Mouse (Mus musculus) lung, embryonic 14.5 days (tissue): ENCODE results near the gene Tcerg1l. TPM values are rescaled to one million over a fixed set of nuclear protein-coding genes. Genes with fewer than 3 reads are reported as not detected.

Experiments used
- ATAC-seq: fragments of 200-750 bp; cut with Nextera tagmentation; 2 replicates; pipeline ENCODE4 v1.8.0; 2017; ENCODE audit warnings: mild to moderate bottlenecking, moderate TSS enrichment, moderate library complexity; ENCODE audit not compliant: insufficient read depth
- DNase-seq: peaks from one replicate; pipeline ENCODE4 v3.0.0-alpha.2; 2015
- H3K27ac ChIP-seq: fragments of 300-500 bp; sonication (generic); 2 replicates; pipeline ENCODE4 v1.5.1; 2014; ENCODE audit warnings: low read depth, mild to moderate bottlenecking, moderate library complexity
- H3K27me3 ChIP-seq: fragments of 300-500 bp; sonication (generic); 2 replicates; pipeline ENCODE4 v1.6.1; 2014; ENCODE audit warnings: low read length, control low read depth; ENCODE audit not compliant: insufficient read depth
- H3K36me3 ChIP-seq: fragments of 300-500 bp; sonication (generic); 2 replicates; pipeline ENCODE4 v1.6.1; 2014; ENCODE audit warnings: control low read depth; ENCODE audit not compliant: insufficient read depth
- H3K4me1 ChIP-seq: fragments of 300-500 bp; sonication (generic); 2 replicates; pipeline ENCODE4 v1.6.1; 2014; ENCODE audit warnings: antibody characterized with exemption, control low read depth; ENCODE audit not compliant: insufficient read depth
- H3K4me2 ChIP-seq: fragments of 300-500 bp; sonication (generic); 2 replicates; pipeline ENCODE4 v1.6.1; 2014; ENCODE audit warnings: mild to moderate bottlenecking
- H3K4me3 ChIP-seq: fragments of 300-500 bp; sonication (generic); 2 replicates; pipeline ENCODE4 v1.5.1; 2014; ENCODE audit warnings: low read depth, low read length
- H3K9ac ChIP-seq: fragments of 300-500 bp; sonication (generic); 2 replicates; pipeline ENCODE4 v1.6.1; 2014
- H3K9me3 ChIP-seq: fragments of 300-500 bp; sonication (generic); 2 replicates; pipeline ENCODE4 v1.6.1; 2016; ENCODE audit warnings: low read depth, low read length, control low read depth
- CTCF ChIP-seq: IDR thresholded peaks from 2 replicates; pipeline ENCODE4 v1.5.1; 2016; ENCODE audit warnings: antibody characterized with exemption, low read depth
- WGBS: fragments of 180-500 bp; shearing (Covaris S2); extraction: QIAGEN DNeasy Blood & Tissue Kit; methylation state at CpG from one replicate; pipeline ENCODE4 v1.1.7; 2014; 5-methylcytosine and 5-hydroxymethylcytosine counted together
- polyA plus RNA-seq: library from polyadenylated mRNA; unstranded; fragments of >200 nt; fragmentation: Nextera tagmentation; extraction: Ambion mirVana; gene quantifications from 2 replicates; pipeline ENCODE4 v1.2.1, GENCODE M21; 2014

Tcerg1l gene
- polyA plus RNA-seq, 1 experiment from 2014 or later, result 0.88 TPM

DNA sequence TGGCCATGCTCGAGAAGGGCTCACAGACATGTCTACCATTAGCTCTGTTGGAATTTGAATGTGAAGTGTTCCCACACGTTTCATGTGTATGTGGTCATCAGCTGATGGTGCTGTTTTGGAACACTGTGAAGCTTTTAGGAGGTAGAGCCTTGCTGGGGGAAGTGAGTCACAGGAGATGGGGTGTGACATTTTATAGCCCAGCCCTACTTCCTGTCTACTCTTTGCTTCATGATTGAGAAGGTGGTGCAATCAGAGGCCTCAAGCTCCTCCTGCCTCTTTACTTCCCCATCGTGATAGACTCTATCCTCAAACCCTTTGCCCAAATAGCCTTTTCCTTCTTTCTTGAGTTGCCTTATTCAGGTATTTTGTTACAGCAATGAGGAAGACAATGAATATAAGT, 173.3 kb downstream of the Tcerg1l start:
- no peaks in the 10 kb centered on the region for H3K27me3 ChIP-seq
- H3K4me1 ChIP-seq, result no peaks in the 10 kb centered on the region
- no peak overlapping the region for H3K9ac ChIP-seq
- no peak for ATAC-seq
- DNase-seq, result no peak
- H3K27ac ChIP-seq, result no peak overlapping the region
- no peak overlapping the region for H3K4me2 ChIP-seq
- H3K9me3 ChIP-seq, result no peaks in the 10 kb centered on the region
- WGBS, result 74% methylated on average over 3 of the region's 3 CpGs
- TF ChIP-seq CTCF, result no peak
- H3K36me3 ChIP-seq, result no peaks in the 10 kb centered on the region
- no peak overlapping the region for H3K4me3 ChIP-seq

DNA sequence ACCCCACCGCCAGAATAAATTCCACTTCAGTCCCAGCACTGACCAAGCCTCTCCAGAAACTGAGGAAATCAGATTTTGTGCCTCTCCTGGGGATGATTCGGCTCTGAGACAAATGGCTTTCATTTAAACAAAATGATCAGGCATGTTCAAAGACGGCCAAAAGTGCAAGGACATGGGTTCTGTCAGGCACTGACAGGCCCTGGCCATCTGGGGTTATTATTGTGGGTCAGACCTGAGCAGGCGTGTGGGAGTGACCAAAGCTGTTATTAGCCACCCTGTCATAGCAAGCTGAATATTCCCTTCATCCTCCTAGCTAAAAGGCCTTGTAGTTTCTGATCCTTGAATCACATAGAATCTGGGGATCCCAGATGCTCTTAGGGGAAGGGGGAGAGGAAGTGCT, 174.6 kb downstream of the Tcerg1l start:
- no peaks in the 10 kb centered on the region for H3K9me3 ChIP-seq
- DNase-seq (no peak), ATAC-seq (no peak)
- no peak overlapping the region for H3K9ac ChIP-seq
- H3K27me3 ChIP-seq, result no peaks in the 10 kb centered on the region
- H3K36me3 ChIP-seq, result no peaks in the 10 kb centered on the region
- H3K4me3 ChIP-seq, result no peak overlapping the region
- TF ChIP-seq CTCF, result no peak
- WGBS, result 43% methylated on average over 4 of the region's 4 CpGs
- H3K4me1 ChIP-seq, result no peaks in the 10 kb centered on the region
- H3K27ac ChIP-seq, result no peak overlapping the region
- no peak overlapping the region for H3K4me2 ChIP-seq

DNA sequence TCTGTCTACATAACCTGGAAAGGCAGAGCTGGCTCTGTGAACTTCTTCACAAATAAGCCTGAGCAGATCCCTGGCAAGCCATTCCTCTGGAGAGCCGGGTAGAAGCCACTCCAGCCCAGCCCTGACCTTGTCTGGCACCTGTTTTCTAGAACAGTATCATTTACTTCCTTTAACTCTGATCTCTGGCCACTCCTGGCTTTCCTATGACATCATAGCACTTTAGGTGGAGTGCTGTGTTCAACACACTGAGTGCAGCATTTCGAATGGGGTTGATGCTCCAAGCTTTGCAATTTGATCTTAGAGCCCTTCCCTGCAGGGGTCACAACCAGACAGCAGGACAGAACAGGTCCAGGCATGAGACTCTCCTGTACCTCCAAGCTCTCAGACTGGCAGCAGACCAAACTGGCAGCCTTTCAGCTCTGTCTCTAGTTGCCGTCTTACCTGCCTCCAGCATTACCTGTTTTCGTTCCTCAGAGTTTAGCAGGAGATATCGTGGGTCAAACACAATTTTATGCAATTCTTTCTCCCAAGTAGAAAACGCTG, 179.9 kb downstream of the Tcerg1l start:
- Histone ChIP-seq H3K9ac (no peak overlapping the region), H3K4me2 (no peak overlapping the region), H3K4me3 (no peak overlapping the region), H3K27ac (no peak overlapping the region), H3K27me3 (no peaks in the 10 kb centered on the region), H3K36me3 (no peaks in the 10 kb centered on the region), H3K9me3 (no peaks in the 10 kb centered on the region), H3K4me1 (no peaks in the 10 kb centered on the region)
- 60% methylated on average over 6 of the region's 6 CpGs for WGBS
- TF ChIP-seq CTCF, result no peak
- DNase-seq (peak; percentile 8), ATAC-seq (peak; percentile 58; the same call in 1 of the 2 replicates)

- Histone ChIP-seq H3K9me3 (no peaks in the 10 kb centered on the region), H3K9ac (no peak overlapping the region), H3K4me2 (no peak overlapping the region), H3K27me3 (no peaks in the 10 kb centered on the region), H3K27ac (no peak overlapping the region), H3K4me3 (no peak overlapping the region), H3K4me1 (no peaks in the 10 kb centered on the region), H3K36me3 (no peaks in the 10 kb centered on the region)
- no peak for TF ChIP-seq CTCF
- WGBS, result 29% methylated on average over 15 of the region's 15 CpGs
- ATAC-seq, result no peak
- peak; percentile 50 for DNase-seq
These were observed 182.2 kb downstream of the Tcerg1l start for GRCm38 (mm10) chr7:138215177-138215830.

DNA sequence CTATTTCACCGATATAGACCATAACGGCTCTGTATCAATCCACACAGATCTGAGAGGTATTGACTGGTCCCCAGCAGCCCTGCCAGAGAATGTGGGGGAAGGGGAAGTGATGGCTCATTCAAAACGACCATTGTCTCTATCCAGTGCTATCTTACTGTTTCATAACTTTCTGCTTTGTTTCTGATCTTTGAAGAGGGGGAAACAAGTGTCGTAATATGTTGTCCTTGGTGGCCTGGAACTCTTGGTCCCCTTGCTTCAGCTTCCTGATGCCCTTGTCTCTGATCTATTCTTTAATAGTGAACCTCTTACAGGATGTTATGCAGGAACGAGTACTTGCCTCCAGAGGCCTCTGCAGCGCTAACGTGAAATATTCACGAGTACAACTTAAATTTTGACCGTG, 182.8 kb downstream of the Tcerg1l start:
- H3K4me2 ChIP-seq, result no peak overlapping the region
- H3K4me1 ChIP-seq, result no peaks in the 10 kb centered on the region
- no peaks in the 10 kb centered on the region for H3K36me3 ChIP-seq
- WGBS, result 58% methylated on average over 9 of the region's 9 CpGs
- no peak overlapping the region for H3K27ac ChIP-seq
- H3K9me3 ChIP-seq, result no peaks in the 10 kb centered on the region
- DNase-seq (no peak), ATAC-seq (no peak)
- no peaks in the 10 kb centered on the region for H3K27me3 ChIP-seq
- no peak for TF ChIP-seq CTCF
- H3K9ac ChIP-seq, result no peak overlapping the region
- no peak overlapping the region for H3K4me3 ChIP-seq

GRCm38 (mm10) chr7:138209769-138210168, 187.8 kb downstream of the Tcerg1l start:
- no peak overlapping the region for H3K4me2 ChIP-seq
- WGBS, result 33% methylated on average over 5 of the region's 5 CpGs
- H3K9ac ChIP-seq, result no peak overlapping the region
- no peaks in the 10 kb centered on the region for H3K4me1 ChIP-seq
- no peaks in the 10 kb centered on the region for H3K9me3 ChIP-seq
- H3K4me3 ChIP-seq, result no peak overlapping the region
- H3K36me3 ChIP-seq, result no peaks in the 10 kb centered on the region
- TF ChIP-seq CTCF, result no peak
- H3K27ac ChIP-seq, result no peak overlapping the region
- DNase-seq (no peak), ATAC-seq (no peak)
- H3K27me3 ChIP-seq, result no peaks in the 10 kb centered on the region

DNA sequence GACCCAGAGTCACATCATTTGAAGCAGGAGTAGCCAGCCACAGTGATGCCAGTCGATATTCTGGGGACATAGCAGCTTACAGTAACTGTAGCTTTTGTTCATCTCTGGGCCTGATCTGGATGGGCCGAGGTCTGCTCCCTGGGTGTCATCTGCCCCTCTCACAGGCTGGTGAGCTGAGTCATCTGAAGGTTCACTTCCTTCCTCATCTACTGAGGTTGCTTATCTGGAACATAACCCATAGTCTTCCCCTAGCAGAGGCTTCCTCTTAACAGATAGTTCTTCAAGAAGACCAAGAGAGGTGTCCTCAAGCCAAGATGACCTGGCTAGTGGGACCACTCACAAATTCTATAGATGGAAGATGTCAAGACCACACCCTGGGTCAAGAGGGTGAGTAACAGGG, 192.4 kb downstream of the Tcerg1l start:
- H3K9ac ChIP-seq, result no peak overlapping the region
- no peaks in the 10 kb centered on the region for H3K4me1 ChIP-seq
- H3K27me3 ChIP-seq, result no peaks in the 10 kb centered on the region
- no peaks in the 10 kb centered on the region for H3K9me3 ChIP-seq
- no peak for TF ChIP-seq CTCF
- H3K36me3 ChIP-seq, result no peaks in the 10 kb centered on the region
- ATAC-seq (no peak), DNase-seq (no peak)
- WGBS, result 73% methylated on average over 2 of the region's 2 CpGs
- no peak overlapping the region for H3K27ac ChIP-seq
- H3K4me2 ChIP-seq, result no peak overlapping the region
- H3K4me3 ChIP-seq, result no peak overlapping the region
